Mouse (Mus musculus): ENCODE data around the gene Zfyve1. TPM values are rescaled to one million over a fixed set of nuclear protein-coding genes. Genes with fewer than 3 reads are reported as not detected.

Zfyve1 gene
- polyA plus RNA-seq, 1 experiment = 35.0 TPM

- TF ChIP-seq CTCF (IDR thresholded peaks at IDR 0.05; ENCODE audit: low read depth, low read length) (no peak), POLR2A (IDR thresholded peaks at IDR 0.05; ENCODE audit: borderline replicate concordance, low read depth, low read length) (no peak)
- no peak overlapping the region for H3K27ac ChIP-seq (ENCODE audit: insufficient read depth, low read depth, low read length)
- no peaks in the 10 kb centered on the region for H3K4me1 ChIP-seq (ENCODE audit: control insufficient read depth, insufficient read depth, low read length)
- H3K4me3 ChIP-seq (ENCODE audit: insufficient read depth, low read length) = no peak overlapping the region
Measured at GRCm38 (mm10) chr12:83555605-83556004, 41.4 kb downstream of the Zfyve1 start.

DNA sequence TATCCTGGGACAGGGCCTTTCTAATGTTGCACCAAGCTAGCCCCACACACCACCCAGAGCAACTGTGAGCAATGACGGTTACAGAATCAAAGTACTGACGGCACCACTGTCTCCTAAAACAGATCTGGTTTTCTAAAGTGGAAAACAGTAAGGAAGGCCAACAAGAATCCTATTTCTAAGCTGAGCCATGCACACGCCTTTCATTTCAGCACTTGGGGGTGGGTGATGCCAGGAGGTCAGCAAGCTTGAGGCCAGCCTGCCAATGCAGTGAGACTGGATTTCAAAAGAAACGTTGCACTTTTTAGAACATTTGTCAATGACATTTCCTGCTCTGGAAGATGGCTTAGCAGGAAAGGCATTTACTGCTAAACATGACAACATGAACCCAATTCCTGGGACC, 43.2 kb downstream of the Zfyve1 start:
- no peak overlapping the region for H3K27ac ChIP-seq (ENCODE audit: insufficient read depth, low read depth, low read length)
- TF ChIP-seq POLR2A (IDR thresholded peaks at IDR 0.05; ENCODE audit: borderline replicate concordance, low read depth, low read length) (no peak), CTCF (IDR thresholded peaks at IDR 0.05; ENCODE audit: low read depth, low read length) (no peak)
- no peaks in the 10 kb centered on the region for H3K4me1 ChIP-seq (ENCODE audit: control insufficient read depth, insufficient read depth, low read length)

GRCm38 (mm10) chr12:83551305-83551704, 45.7 kb downstream of the Zfyve1 start:
- TF ChIP-seq CTCF (IDR thresholded peaks at IDR 0.05; ENCODE audit: low read depth, low read length) = no peak
- TF ChIP-seq POLR2A (IDR thresholded peaks at IDR 0.05; ENCODE audit: borderline replicate concordance, low read depth, low read length) = no peak

More for the DNA sequence above, 43.2 kb downstream of the Zfyve1 start:
- no peak overlapping the region for H3K4me3 ChIP-seq (ENCODE audit: insufficient read depth, low read length)

DNA sequence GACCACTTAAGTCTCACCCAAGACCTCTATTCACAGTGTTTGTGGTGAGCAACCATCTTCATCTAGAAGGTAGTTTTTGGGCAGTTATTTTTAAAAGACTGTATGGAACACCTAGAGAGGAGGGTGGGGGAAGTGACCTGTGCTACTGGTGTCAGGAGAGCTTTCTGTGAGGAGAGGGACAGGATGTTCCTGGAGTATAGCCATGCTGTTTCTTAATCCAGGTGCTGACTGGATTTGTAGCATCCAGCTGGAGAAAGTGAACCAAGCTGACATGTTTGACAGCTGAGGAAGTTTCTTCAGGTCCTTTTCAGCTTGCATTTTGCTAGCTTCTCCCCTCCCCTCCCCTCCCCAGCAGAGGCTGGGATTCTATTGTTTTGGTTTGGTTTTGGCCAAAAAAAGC, 52.2 kb downstream of the Zfyve1 start:
- TF ChIP-seq POLR2A (IDR thresholded peaks at IDR 0.05; ENCODE audit: borderline replicate concordance, low read depth, low read length) (no peak), CTCF (IDR thresholded peaks at IDR 0.05; ENCODE audit: low read depth, low read length) (no peak)
- Histone ChIP-seq H3K4me3 (ENCODE audit: insufficient read depth, low read length) (no peak overlapping the region), H3K27ac (ENCODE audit: insufficient read depth, low read depth, low read length) (no peak overlapping the region), H3K4me1 (ENCODE audit: control insufficient read depth, insufficient read depth, low read length) (no peaks in the 10 kb centered on the region)

More at GRCm38 (mm10) chr12:83551305-83551704, 45.7 kb downstream of the Zfyve1 start:
- Histone ChIP-seq H3K27ac (ENCODE audit: insufficient read depth, low read depth, low read length) (no peak overlapping the region), H3K4me3 (ENCODE audit: insufficient read depth, low read length) (no peak overlapping the region), H3K4me1 (ENCODE audit: control insufficient read depth, insufficient read depth, low read length) (no peaks in the 10 kb centered on the region)

GRCm38 (mm10) chr12:83543997-83544396, 53.0 kb downstream of the Zfyve1 start:
- Histone ChIP-seq H3K27ac (ENCODE audit: insufficient read depth, low read depth, low read length) (no peak overlapping the region), H3K4me3 (ENCODE audit: insufficient read depth, low read length) (no peak overlapping the region), H3K4me1 (ENCODE audit: control insufficient read depth, insufficient read depth, low read length) (no peaks in the 10 kb centered on the region)
- TF ChIP-seq CTCF (IDR thresholded peaks at IDR 0.05; ENCODE audit: low read depth, low read length) (no peak), POLR2A (IDR thresholded peaks at IDR 0.05; ENCODE audit: borderline replicate concordance, low read depth, low read length) (no peak)

- H3K27ac ChIP-seq (ENCODE audit: insufficient read depth, low read depth, low read length) = no peak overlapping the region
- TF ChIP-seq CTCF (IDR thresholded peaks at IDR 0.05; ENCODE audit: low read depth, low read length) = no peak
- no peak for TF ChIP-seq POLR2A (IDR thresholded peaks at IDR 0.05; ENCODE audit: borderline replicate concordance, low read depth, low read length)
- H3K4me1 ChIP-seq (ENCODE audit: control insufficient read depth, insufficient read depth, low read length) = peaks cover 3% of the 10 kb centered on the region; the same call in 1 of the 2 replicates
- no peak overlapping the region for H3K4me3 ChIP-seq (ENCODE audit: insufficient read depth, low read length)
Measured at GRCm38 (mm10) chr12:83536039-83536438, 61.0 kb downstream of the Zfyve1 start.

DNA sequence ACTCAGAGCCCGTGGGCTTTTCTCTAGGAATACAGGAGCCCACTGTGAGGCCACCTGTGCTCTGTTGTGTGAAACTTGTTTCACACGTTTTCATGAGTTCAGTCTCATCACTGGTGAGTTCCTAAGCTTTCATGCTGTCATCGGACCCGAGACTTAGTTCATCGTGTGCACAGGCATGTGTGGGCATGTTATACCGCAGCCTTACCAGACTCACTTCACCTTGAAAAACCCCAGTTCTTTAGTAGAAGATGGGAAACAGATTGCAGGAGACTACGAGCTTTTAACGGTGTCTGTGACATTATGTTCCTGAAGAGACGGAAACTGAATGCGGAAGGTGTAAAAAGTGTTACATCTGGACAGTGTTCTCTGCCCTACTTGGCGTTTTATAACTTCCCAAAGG, 61.6 kb downstream of the Zfyve1 start:
- Histone ChIP-seq H3K4me1 (ENCODE audit: control insufficient read depth, insufficient read depth, low read length) (peaks cover 3% of the 10 kb centered on the region; the same call in 1 of the 2 replicates), H3K27ac (ENCODE audit: insufficient read depth, low read depth, low read length) (no peak overlapping the region), H3K4me3 (ENCODE audit: insufficient read depth, low read length) (no peak overlapping the region)
- TF ChIP-seq POLR2A (IDR thresholded peaks at IDR 0.05; ENCODE audit: borderline replicate concordance, low read depth, low read length) (no peak), CTCF (IDR thresholded peaks at IDR 0.05; ENCODE audit: low read depth, low read length) (no peak)

- H3K4me3 ChIP-seq (ENCODE audit: insufficient read depth, low read length) = no peak overlapping the region
- no peak overlapping the region for H3K27ac ChIP-seq (ENCODE audit: insufficient read depth, low read depth, low read length)
- H3K4me1 ChIP-seq (ENCODE audit: control insufficient read depth, insufficient read depth, low read length) = peaks cover 7% of the 10 kb centered on the region; the same call in 1 of the 2 replicates
- TF ChIP-seq POLR2A (IDR thresholded peaks at IDR 0.05; ENCODE audit: borderline replicate concordance, low read depth, low read length) = no peak
- TF ChIP-seq CTCF (IDR thresholded peaks at IDR 0.05; ENCODE audit: low read depth, low read length) = no peak
Measured at GRCm38 (mm10) chr12:83534190-83534589, 62.8 kb downstream of the Zfyve1 start.

GRCm38 (mm10) chr12:83532966-83533365, 64.1 kb downstream of the Zfyve1 start:
- Histone ChIP-seq H3K27ac (ENCODE audit: insufficient read depth, low read depth, low read length) (no peak overlapping the region), H3K4me1 (ENCODE audit: control insufficient read depth, insufficient read depth, low read length) (peaks cover 7% of the 10 kb centered on the region; the same call in 1 of the 2 replicates), H3K4me3 (ENCODE audit: insufficient read depth, low read length) (no peak overlapping the region)
- TF ChIP-seq CTCF (IDR thresholded peaks at IDR 0.05; ENCODE audit: low read depth, low read length) = no peak
- no peak for TF ChIP-seq POLR2A (IDR thresholded peaks at IDR 0.05; ENCODE audit: borderline replicate concordance, low read depth, low read length)

DNA sequence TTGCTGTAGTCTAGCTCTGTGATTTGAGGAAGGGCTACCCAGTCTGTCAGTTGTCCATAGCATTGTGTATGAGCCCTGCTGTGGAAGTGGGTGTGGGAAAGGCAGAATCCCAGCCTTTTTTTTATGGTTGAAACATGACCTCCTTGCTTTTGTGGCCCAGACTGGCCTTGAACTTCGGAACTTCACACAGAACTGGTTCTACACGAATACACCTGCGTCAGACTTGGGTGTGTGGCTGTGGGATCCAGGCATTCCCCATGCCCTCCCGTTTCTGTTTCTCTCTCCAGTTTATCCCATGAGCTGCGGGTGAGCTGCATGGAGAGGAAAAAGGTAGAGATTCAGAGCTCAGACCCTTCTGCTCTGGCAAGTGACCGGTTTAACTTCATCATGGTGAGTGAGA, 65.0 kb downstream of the Zfyve1 start:
- Histone ChIP-seq H3K4me1 (ENCODE audit: control insufficient read depth, insufficient read depth, low read length) (peaks cover 8% of the 10 kb centered on the region; the same call in 1 of the 2 replicates), H3K4me3 (ENCODE audit: insufficient read depth, low read length) (no peak overlapping the region), H3K27ac (ENCODE audit: insufficient read depth, low read depth, low read length) (no peak overlapping the region)
- TF ChIP-seq CTCF (IDR thresholded peaks at IDR 0.05; ENCODE audit: low read depth, low read length) (no peak), POLR2A (IDR thresholded peaks at IDR 0.05; ENCODE audit: borderline replicate concordance, low read depth, low read length) (no peak)

- Histone ChIP-seq H3K27ac (ENCODE audit: insufficient read depth, low read depth, low read length) (no peak overlapping the region), H3K4me3 (ENCODE audit: insufficient read depth, low read length) (no peak overlapping the region), H3K4me1 (ENCODE audit: control insufficient read depth, insufficient read depth, low read length) (peaks cover 10% of the 10 kb centered on the region; the same call in 1 of the 2 replicates)
- TF ChIP-seq CTCF (IDR thresholded peaks at IDR 0.05; ENCODE audit: low read depth, low read length) = no peak
- TF ChIP-seq POLR2A (IDR thresholded peaks at IDR 0.05; ENCODE audit: borderline replicate concordance, low read depth, low read length) = no peak
Measured at GRCm38 (mm10) chr12:83528665-83529064, 68.4 kb downstream of the Zfyve1 start.

All from bone marrow macrophage, adult 2 months (primary cell).